Mouse (Mus musculus) liver, embryonic 18 days (tissue): ENCODE data around the gene Btbd35f2. TPM values are rescaled to one million over a fixed set of nuclear protein-coding genes. Genes with fewer than 3 reads are reported as not detected.

Source experiments
- polyA plus RNA-seq: library from polyadenylated mRNA; depleted of rRNA; stranded (reverse); fragments of >200 nt; gene quantifications from 2 replicates; pipeline ENCODE4 v1.2.3, GENCODE M21; 2012; rRNA removed

Gene Btbd35f2
- not detected in 2 replicates for polyA plus RNA-seq

GRCm38 (mm10) chrX:32278094-32278493 lies at the start of gene Btbd35f2:
TSS of gene Btbd35f2 (plus strand) at chrX:32278394.

Other genes starting within 250 kb of the Btbd35f2 start
- gene Btbd35f22, start 230.6 kb upstream of the Btbd35f2 start, polyA plus RNA-seq, result not detected in 2 replicates